Mouse (Mus musculus) 416B (cell line): ENCODE measurements around the gene Tgfb2.

ENCODE experiments used
- DNase-seq: peaks from one replicate; pipeline ENCODE4 v3.0.0; 2011; ENCODE audit warnings: low read depth

The Tgfb2 gene

DNA sequence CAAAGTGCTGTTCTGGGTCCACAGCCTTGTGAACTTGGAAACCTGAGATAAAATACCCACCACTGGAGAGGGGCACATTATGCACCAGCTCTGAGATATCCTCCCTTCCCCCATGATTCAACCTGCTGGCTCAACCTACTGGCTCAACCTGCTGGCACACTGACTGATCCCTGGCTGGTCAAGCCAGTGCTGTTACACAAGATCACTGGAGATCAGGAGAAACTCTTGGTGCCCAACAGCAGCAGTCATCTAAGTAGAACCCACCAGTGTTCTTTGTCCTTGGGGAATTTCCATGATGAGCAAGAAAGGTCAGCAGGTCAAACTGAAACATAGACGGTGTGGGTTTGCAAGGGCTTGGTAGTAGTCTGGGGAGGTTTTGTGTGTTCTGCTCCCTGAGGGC lies 49.6 kb downstream of the Tgfb2 start:
- no peak for DNase-seq

DNA sequence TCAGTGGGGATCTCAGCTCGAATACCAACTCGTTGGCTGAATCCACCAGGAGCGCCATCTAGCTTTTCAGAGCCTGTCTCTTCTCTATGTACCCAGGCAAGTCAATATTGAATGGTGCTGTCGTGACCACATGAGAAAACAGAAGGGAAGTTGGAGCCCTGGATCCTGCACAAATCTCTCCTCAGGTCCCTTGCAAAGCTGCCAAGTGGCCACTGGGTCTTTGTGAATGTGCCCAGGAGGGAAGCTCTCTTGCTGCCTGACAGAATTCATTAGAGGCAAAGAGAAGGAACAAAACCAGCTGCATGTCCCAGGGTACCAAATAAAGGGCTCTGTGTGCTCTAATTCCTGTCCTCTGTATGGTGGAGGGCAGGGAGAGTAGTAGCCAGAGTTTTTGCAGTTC lies 50.7 kb downstream of the Tgfb2 start:
- no peak for DNase-seq

DNA sequence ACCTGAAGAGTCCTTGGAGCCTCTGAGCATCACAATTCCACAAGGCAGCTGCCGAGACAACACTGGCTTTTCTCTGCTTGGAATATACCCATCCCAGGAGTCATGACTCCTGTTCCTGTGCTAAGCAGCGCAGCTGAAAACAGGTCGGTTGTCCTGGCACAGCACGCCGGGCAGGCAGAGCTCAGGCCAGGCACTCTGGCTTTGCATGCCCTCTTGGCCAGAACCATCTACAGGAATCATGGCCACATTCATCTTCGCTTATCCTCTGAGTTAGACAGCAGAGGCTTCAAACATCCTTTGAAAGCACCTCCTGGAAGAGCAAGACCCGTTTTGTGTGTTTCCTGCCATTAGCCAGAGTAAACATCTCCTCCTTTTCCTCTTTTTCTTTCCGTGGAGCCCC lies 53.6 kb downstream of the Tgfb2 start:
- DNase-seq, result no peak

DNA sequence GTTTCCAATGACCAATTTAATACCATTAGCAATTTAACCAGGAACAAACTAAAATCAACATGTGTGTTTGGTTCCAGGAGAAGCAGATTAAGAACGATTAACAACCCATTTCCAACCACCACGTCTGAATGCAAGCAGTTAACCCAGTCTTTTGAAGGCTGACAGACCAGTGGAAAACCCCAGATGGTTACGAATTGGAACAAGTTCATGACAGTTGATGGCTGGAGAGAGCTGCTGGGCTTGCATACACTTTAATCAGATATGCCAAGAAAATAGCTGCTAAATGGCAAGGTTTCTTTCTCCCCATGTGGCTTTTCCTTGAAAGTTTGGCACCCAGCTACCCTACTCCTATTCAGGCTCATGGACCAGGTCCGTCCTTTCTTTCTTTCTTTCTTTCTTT lies 55.8 kb downstream of the Tgfb2 start:
- no peak for DNase-seq

DNA sequence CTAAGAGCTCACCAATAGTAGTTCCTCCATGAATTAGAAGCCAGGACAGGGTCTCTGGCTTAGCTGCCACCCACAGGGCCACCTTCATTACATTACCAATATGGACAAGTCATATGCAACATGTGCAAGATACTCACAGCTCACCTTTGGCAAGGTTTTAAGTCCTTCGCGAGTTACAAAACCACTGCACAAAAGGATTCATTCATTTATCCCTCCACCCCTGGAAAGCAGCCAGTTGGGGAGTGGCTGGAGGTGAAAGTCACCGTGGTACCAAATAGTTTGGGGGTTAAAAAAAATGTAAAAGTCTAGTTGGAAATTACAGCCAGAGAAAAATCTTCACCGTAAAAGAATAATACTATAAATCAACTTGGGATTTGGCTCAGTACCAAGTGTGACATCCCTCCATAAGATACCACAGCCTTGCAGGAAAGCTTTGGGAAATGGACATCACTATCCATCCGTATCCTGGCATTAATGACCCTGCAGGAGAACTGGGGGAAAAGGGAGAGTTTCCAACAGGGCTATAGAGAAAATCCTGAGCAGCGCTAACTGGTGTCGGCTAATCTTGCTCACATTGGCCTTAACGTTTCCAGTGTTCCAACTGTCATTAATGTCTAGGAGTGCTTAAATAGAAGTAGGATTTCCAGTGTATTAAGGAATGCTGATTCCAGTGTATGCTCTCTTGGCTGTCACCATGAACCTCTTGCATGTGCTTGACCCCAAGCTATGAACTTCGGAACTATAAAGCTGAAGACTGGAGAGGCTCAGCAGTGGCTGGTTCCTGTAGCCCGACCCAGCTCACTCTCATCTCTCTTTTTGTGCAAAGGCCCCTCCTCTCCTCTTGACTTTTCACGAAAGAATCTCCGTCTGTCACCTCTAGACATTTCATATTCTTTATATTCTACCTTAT lies 68.2 kb downstream of the Tgfb2 start:
- no peak for DNase-seq

DNA sequence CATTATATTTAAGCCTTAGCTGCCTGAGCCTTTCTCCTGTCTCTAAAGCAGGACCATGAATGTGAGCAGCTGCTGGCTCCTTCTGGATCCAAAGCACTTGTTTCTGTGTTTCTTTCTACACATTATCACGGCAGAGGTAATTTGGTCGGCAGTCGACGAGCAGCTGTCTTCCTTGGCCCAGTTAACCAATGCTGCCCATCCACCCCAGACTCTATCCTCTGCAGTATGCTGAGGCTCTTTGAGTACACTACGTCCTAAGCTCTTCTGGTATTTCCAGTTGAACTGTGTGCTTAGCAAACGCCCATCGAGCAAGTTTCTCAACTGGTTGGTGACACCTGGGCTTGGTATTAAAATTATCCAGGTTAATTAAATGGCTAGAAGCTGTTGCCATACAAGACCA lies 70.7 kb downstream of the Tgfb2 start:
- DNase-seq, result no peak

DNA sequence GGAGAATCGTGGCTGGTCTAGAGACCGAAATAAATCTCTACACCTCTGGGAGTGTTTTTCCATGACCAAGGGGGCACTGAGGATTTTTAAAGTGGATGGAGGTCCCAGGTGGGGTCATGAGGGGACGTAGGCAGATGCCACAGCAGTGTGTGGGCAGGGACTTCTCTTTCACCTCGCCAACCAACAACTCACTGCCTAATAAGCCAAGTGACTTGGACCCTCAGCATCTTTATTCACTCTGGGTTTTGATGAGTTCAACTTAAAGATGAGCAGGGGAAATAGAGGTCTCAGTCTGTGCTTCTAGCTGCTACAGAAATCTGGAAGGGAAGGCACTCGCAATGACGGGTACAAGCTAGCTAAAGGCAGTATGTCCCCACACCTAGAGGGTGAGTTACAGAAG lies 74.3 kb downstream of the Tgfb2 start:
- no peak for DNase-seq

DNA sequence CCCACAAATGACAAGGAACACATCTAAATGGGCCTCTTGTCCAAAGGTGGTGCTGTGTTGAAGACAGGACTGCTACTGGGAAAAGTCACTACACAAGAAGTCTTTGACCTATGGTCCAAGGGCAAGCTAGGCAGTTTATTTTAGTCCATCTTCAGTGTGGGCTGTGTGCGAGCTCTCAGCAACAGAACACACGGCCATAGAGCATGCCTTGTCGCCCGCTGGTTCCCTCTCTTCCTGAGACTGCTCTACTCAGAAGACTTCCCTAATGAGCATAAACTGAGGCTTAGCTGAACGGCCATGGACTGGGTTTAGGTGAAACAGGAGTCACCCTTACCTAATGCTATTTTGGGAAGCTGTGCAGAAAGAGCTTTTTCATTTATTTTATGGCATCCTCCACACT lies 74.8 kb downstream of the Tgfb2 start:
- DNase-seq, result no peak

DNA sequence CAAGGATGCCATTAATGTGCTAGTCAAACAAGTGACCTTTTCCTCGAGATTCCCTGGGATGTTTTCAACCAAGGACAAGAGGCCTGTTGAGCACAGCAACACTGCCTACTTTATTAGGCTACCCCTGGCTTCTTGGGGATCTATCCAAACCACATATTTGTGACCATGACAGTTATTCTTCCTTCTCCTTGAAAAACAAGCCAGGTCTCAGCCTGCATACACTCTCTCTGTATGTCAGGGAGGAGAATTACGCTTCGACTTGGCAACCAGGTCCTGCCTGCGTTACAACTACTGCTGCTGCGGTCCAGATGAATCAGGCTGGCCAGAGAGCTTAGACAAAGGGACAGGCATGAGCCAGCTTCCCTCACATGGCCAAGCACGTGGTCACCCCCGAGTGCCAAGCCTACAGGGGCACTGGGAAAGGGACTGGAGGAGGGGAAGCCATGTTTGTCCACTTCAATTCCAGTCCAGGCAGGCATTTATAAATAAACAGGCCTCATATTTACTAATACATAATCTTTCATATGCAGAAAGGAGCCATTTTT lies 78.3 kb downstream of the Tgfb2 start:
- DNase-seq, result no peak

DNA sequence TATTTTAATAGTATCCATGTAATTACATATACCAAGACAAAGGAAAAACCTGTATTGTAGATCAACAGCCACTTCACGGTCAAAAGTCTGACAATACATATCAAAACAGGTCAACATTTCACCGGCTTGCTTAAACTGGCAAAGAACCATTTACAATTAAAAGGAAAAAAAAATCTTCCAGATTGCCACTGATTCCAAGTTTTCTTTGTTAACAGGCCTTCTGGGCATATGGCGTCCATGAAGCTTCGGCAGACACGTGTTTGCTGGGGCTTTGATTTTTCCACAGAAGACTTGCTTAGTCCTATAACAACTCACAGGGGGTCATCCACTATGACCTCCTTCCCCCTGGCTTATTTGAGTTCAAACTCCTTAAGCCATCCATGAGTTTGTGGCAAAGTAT lies 81.3 kb downstream of the Tgfb2 start:
- DNase-seq, result no peak

DNA sequence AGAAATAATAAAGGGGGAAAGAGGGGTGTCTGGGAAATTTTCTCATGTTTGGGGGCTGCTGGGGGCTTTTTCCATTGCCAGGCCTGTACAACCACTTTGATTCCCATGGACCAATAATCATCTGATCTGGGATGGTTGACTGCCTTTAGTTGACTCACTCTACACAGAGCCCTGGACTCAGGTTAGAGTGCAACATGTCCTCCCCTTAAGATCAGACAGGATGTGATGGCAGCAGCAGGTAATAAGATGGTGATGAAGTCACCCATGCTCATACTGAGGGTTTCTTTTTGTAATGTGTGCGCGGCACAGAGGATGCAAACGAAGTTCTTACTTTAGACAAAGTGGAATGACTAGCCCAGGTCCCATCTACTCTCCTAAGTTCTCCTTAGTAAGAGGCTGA lies 84.0 kb downstream of the Tgfb2 start:
- DNase-seq, result no peak

DNA sequence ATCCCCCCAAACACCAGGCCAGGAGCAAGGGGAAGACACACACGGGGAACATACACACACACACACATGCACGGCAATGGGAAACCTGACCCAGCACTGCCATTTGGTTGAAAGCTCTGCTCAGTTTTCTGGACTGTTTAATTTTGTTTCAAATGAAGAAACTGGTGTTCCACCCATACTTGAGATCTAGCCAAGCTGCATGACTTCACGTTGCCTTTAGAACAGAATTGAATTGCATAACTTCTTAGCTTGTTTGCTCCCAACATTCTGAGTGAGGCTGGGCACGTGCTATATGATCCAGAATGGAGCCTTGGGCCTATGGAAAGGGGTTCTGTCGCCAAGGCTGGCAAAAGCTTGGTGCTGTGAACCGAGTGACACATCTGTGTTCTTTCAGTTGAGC lies 87.5 kb downstream of the Tgfb2 start:
- DNase-seq, result no peak

DNA sequence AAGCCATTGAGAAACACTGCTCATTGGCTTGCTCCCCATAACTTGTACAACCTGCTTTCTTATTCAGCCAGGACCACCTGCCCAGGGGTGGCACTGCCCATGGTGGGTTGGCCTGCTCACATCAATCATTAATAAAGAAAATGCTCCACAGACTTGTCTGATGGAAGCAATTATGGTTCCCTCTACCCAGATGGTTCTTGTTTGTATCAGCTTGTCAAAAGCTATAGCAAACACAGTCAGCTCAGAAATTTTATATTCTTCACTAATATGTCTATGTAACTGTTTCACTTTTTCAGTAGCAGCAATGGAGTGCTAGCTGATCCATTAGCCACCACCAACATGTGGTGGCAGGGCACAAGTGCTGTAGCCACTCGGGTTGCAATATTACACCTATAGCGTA lies 94.4 kb downstream of the Tgfb2 start:
- DNase-seq, result no peak

DNA sequence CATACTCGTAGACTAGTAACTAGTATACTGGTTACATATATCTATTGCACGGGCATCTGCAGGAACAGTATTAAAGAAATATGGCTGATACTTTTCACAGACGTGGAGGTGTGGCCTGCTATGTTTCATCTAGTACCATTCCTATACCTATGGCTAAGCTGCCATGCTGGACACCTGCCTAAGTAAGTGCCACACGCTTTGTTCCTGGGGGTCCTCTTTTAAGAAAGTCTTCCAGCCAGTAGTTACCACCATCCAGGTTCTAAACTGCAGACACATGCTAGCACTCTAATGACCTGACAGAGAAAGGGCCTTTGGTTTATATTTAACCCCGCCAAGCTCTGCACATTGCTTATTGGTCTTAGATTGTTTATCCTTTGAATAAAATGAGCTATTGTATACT lies 95.3 kb downstream of the Tgfb2 start:
- no peak for DNase-seq

DNA sequence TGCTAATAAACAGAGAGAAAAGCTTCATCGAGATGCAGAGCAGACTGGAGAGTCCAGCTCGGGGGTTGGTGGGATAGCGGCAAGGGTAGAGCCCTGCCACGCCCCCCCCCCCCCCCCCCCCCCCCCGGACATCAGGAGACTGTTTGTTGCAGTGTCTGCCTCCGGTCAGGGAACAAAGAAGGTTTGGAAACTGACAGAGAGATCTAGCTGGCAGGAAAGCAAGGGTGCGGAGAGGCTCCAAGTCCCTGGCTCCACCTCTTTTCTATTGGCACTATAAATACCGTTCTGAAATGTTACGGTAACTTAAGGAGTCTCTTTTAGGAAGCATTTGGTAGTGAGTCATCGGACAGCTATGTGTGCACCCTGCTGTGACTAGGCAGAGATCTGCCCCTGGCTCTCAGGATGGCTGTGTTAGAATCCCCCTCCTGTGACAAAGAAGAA lies 96.0 kb downstream of the Tgfb2 start:
- no peak for DNase-seq

DNA sequence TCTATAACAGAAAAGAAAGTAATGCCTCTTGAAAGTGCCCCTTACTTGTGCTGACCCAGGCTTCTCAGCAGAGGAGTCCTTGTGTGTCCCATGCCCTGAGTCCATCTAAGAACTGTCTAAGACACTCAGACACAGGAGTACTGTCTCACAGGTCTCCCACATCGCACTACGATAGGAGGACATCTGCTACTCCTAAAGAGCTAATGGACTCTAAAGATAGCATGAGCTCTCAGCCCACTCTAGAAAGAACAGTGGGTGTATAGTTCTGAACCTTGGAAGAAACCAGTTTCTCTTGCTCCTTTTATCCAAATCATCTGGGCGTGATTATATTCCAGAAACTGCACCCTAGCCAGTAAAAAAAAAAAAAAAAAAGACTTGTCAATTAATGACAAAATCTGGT lies 97.7 kb downstream of the Tgfb2 start:
- no peak for DNase-seq

DNA sequence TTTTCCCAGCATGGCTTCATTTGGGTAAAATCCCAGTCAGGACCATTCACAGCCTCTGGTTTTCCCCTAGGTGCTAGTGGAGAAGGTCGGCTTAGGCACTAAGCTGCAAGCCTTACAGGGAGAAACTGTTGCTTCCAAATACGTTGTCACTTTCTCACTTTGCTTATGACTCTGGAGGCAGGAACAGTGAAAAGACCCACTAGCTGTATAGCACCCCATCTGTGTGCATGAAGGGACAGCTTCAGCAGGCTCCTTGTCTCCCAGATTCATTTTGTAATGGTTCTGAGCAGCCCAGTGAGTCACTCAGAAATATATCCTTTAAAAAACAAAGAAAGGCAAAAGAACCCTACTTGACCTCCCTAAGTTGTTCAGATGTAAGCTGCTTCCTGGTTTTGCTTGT lies 100.2 kb downstream of the Tgfb2 start:
- no peak for DNase-seq

DNA sequence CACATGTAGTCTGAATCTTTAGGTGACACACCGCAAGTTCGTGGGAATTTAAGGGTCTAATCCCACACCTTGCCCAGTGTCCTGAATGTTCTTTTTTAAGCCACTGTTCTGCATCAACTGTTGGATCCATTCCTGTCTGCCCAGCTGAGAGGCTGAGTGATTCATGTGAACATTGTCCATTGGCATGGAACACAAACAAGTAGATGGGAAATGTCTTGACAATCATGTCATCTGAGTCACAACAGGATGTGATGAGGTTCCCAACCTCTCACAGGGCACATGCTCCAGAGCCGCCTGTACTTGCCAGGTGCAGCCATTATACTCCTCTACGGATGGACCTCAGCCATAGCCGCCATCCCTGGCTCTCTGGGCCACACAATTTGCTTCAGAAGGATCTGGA lies 101.7 kb downstream of the Tgfb2 start:
- DNase-seq, result no peak

DNA sequence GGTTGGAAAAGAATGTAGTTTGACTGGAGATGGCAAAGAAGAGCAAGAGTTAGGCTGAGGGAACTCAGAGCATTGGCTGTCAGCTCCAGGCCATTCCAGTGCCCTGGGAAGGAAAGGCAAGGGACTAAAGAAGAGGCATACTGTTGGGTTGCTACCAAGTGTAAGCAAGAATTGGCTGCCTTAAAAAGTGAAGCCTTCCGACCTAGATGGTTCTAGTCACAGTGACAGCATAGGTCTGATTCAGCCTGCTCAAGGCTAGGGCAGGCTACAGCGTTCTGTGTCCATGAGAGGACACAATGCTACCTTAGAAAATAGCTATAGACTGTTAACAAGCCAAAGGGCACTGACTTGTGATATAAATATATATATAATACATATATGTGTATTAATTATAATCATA lies 117.6 kb downstream of the Tgfb2 start:
- no peak for DNase-seq

DNA sequence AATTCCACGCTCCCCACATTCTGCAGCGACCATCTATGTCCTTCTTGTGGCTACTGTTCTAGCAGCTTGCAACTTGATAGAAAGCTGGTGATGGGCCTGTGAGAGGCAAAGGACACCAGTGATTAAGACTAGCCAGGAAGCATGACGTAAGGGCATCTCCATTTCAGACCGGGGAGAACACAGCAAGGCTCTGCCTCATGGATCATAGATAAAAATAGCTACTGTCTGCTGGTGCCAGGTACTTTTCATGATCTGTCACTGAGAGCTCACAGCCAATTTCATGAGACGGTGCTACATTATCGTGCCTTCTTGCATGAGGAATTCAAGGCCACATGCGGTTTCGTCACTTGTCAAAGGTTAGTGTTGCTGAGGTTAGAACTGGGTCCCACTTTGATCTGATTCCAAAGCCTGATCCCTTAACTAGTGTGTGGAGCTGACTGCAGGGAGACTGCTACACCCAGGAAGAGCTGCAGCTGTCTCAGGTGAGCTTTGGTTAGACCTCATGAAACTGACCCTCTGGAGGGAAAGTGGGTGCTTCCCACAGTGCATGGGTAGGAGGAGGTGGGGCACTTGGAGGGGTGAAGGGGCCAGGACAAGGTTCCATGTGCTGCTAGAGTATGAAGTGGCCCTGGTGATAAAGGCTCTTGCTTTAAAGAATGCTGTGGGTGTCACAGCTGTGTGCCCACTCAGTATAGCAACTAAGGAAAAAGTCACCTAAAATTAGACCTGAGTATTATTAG lies 118.6 kb downstream of the Tgfb2 start:
- no peak for DNase-seq

DNA sequence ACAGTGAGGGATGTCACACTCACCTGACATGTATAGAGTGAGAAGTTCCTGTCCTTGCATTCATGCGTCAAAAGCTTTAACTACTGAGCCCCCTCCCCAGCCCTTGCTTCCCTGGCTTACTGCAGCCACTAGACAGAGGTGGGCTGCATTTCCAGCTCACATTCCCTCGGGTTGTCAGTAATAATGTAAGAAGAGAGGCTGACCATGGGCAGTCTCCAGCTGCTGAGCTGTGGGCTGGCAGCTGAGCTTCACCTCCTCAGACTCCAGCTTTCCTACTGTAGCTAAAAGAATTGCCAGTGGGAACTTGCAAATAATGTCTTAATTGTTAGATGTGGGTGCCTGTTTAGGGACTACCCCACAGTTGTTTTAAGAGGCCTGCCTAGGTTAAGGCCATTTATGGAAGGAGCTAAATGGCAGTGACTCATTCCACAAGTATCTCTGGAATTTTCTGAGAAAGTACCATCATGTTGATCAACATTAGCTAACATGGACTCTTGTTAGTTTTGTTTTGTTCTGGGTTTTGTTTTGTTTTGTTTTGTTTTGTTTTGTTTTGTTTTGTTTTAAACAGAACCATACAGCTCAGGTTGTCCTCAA lies 120.1 kb downstream of the Tgfb2 start:
- DNase-seq, result no peak

DNA sequence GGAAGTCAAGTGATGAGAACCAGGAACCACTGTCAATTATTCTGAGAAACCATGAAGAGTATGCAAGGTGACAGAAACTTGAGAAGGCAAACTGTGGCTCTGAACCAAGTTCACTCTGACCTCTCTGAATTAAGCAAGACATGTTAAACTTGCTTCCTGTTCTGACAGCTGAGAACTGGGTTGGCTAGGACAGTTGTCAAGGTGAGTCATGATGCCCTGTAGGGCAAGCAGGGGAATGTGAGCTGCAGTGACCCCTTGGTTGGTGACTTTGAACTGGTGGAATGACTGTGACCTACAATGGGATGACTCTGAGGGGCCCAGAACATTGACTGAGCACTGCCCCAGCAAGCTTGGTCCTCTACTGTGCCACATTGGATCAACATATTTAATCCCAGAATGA lies 121.9 kb downstream of the Tgfb2 start:
- DNase-seq, result no peak

DNA sequence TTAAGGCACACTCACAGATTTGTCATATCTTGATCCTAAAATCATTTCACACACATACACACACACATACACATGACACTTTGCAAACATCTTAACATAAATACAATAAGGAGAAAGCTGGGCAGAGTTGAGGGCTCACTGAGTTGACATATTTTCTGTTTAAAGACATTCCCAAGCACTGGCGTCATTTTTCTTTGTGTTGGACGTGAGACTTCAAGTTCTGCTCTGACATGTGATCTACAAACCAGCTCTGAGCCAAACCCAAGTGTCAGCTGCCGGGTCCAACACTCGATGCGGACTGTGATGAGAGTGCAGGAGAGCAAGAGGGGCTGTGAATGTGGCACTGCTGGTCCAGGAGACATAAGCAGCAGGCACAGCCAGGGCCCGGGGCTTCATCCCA lies 123.7 kb downstream of the Tgfb2 start:
- no peak for DNase-seq
